Mouse (Mus musculus) gastrocnemius, postnatal 4 days (tissue): Measurements from ENCODE around the gene Gm16381. TPM values are rescaled to one million over a fixed set of nuclear protein-coding genes. Genes with fewer than 3 reads are reported as not detected.
"Not testable (repeated sequence)": the region's sequence is repeated elsewhere in the genome, so short reads cannot be mapped to it uniquely, and the experiment has no call there.

Experiments used
- DNase-seq, 2 experiments: peaks; one replicate each; pipeline ENCODE4 v3.0.0; 2021 to 2022; ENCODE audit warnings: low spot score in 2 of 2, mixed read lengths in 2 of 2
- long read RNA-seq, 2 experiments: library from polyadenylated mRNA; stranded (forward); transcript quantifications; one replicate each; pipeline ENCODE4 v2.0.0; 2021
- total RNA-seq, 2 experiments: library from RNA; stranded (reverse); gene quantifications; 2 replicates each; pipeline ENCODE4 v1.2.3; 2021

Gm16381 gene
- total RNA-seq: not detected
- long read RNA-seq, experiment 1: 0 reads
- long read RNA-seq, experiment 2: 0 reads

GRCm38 (mm10) chr12:87644520-87644919, at the start of gene Gm16381:
Gm16381 (minus strand) TSS chr12:87644620.
- not testable (repeated sequence) for DNase-seq

GRCm38 (mm10) chr12:87652916-87653703, 8.7 kb upstream of the Gm16381 start:
- not testable (repeated sequence) for DNase-seq

DNA sequence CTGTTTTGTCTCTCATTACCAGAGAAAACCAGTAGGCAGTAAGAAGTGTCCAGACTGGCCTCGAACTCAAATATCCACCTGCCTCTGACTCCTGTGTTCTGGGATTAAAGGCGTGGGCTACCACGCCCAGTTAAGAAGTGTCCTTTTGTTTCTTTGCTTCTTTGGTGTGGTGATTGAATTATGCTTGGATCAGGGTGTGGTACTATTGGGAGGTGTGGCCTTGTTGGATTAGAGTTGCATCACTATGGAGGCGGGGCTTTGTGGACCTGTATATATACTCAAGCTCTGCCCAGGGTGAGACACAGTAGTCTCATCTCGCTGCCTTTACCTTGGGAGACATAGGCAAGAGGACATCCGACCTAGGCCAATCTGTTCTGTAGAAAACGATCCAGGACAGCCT, 25.9 kb downstream of the Gm16381 start, which contains the start of gene Gm4027:
Gene Gm4027, plus strand, starts transcription at position 301 of the 400 bp plus-strand sequence.
- not testable (repeated sequence) for DNase-seq

- DNase-seq: not testable (repeated sequence)
Observed at GRCm38 (mm10) chr12:87602388-87602787, 42.0 kb downstream of the Gm16381 start, which contains the start of gene Oog1. Oog1 (plus strand) TSS chr12:87602688.

- not testable (repeated sequence) for DNase-seq
Observed at GRCm38 (mm10) chr12:87601388-87601787, 43.0 kb downstream of the Gm16381 start.

Other genes with a start within 250 kb of the Gm16381 start
- gene Slirp, start 200.7 kb downstream of the Gm16381 start, total RNA-seq: 100 to 1,000 TPM; 164 to 167 TPM
- 10 to 100 TPM; 16.2 to 16.5 TPM for gene Alkbh1, start 200.6 kb downstream of the Gm16381 start, total RNA-seq
- 10 to 100 TPM; 55.7 to 61.5 TPM for gene Snw1, start 172.3 kb downstream of the Gm16381 start, total RNA-seq
- not detected for gene Gm5788, start 149.9 kb downstream of the Gm16381 start, total RNA-seq
- not detected for gene Gm8300, start 130.3 kb downstream of the Gm16381 start, total RNA-seq
- gene Oog1, start 41.9 kb downstream of the Gm16381 start, total RNA-seq: not detected
- not detected for gene Gm4027, start 25.8 kb downstream of the Gm16381 start, total RNA-seq
- not detected for gene Gm21319, start 131.1 kb upstream of the Gm16381 start, total RNA-seq
- gene Gm21936, start 150.9 kb upstream of the Gm16381 start, total RNA-seq: not detected
- not detected for gene BB287469, start 172.0 kb upstream of the Gm16381 start, total RNA-seq
- gene Gm2001, start 197.7 kb upstream of the Gm16381 start, total RNA-seq: not detected
- gene Gm2016, start 229.5 kb upstream of the Gm16381 start, total RNA-seq: not detected